Mouse (Mus musculus): ENCODE results near the gene Sipa1.

The Sipa1 gene

DNA sequence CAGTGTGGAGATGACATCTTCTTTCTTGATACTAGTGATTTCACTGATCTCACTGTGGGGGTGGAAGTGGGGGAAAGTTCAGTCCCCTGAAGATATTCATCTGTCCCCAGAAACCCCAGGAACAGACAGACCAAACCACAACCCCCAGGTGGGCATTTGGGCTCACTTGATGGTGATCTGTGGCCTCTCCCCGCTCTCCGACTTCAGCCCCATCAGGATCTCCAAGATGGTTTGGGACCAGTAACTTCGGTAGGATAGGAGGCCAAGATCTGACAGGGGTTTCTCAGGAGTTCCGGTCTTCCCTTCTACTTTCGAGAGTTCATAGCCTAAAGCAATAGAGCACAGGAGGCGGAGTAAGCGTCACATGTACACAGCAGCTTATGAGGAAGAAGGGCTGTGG, 59.8 kb downstream of the Sipa1 start:
- DNase-seq (ENCODE audit: low spot score), result no peak

DNA sequence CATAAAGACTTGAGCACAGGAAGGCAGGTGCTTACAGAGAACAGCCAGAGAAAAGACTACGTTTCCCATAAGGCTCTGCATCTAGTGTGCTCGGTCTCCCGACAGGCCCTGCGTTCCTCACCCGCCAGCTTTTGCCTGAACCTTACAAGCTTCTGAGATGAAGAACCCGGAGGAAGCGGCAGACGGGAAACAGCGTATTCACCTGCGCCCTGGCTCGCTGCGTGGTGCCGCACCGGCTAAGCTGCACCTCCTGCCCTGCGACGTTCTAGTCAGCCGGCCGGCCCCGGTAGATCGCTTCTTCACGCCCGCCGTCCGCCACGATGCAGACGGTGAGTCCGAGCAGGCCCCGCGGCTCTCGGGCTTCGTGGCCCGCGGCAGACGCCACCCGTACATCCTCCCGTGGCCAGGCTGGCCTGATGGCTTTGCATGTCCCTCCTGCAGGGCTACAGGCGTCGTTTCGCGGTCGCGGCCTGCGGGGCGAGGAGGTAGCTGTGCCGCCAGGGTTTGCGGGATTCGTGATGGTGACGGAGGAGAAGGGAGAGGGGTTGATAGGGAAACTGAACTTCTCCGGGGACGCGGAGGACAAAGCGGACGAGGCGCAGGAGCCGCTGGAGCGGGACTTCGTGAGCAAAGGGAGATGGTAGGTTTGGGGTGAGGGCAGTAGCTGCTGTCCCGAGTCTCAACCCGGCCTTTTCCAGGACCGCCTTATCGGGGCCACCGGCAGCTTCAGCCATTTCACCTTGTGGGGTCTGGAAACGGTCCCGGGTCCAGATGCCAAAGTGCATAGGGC, 61.6 kb downstream of the Sipa1 start, which contains the start of gene Rnaseh2c:
Gene Rnaseh2c (plus strand): TSS at position 122 of the 790 bp plus-strand sequence.
- DNase-seq (ENCODE audit: low spot score), result no peak
